Mouse (Mus musculus) CH12.LX (cell line): ENCODE measurements at regions not wholly inside any gene's neighbourhood (a gene's known extent, or its start where the extent isn't known, plus 50 kb on each side); places are given as distances from the start of the nearest gene placed in this dataset.
A peak's percentile ranks its signal among the peaks of the same experiment; 100 is the strongest.

Experiments
- DNase-seq: peaks from one replicate; pipeline ENCODE4 v3.0.0-alpha.2; 2013; ENCODE audit errors: extremely low read depth
- H3K27ac ChIP-seq: 2 replicates; pipeline ENCODE4 v1.5.1; 2012; ENCODE audit warnings: low read depth, mild to moderate bottlenecking, control low read depth, moderate library complexity; ENCODE audit not compliant: insufficient read depth
- H3K27me3 ChIP-seq: replicated peaks from 2 replicates; pipeline ENCODE3; 2012; ENCODE audit warnings: inconsistent platforms
- H3K36me3 ChIP-seq, 2 experiments: replicated peaks in 1 of 2; 2 replicates each; pipeline versions ENCODE3 to v1.6.1; 2012; ENCODE audit warnings: inconsistent platforms in 1 of 2, low read length in 1 of 2, mild to moderate bottlenecking in 1 of 2, mixed read lengths in 1 of 2, moderate library complexity in 1 of 2; ENCODE audit not compliant: control insufficient read depth in 1 of 2, insufficient read depth in 1 of 2
- H3K4me1 ChIP-seq, 2 experiments: 2 replicates each; pipeline ENCODE4 v1.6.1; 2012; ENCODE audit warnings: inconsistent platforms in 1 of 2, moderate library complexity in 1 of 2; ENCODE audit not compliant: insufficient read depth in 2 of 2, control insufficient read depth in 1 of 2
- H3K4me2 ChIP-seq: 2 replicates; pipeline ENCODE4 v1.6.1; 2012; ENCODE audit warnings: low read depth, mild to moderate bottlenecking, control low read depth; ENCODE audit not compliant: poor library complexity, insufficient read depth, severe bottlenecking
- H3K4me3 ChIP-seq, 3 experiments: fragments of 150-350 bp in 1 of 3; sonication (generic) in 1 of 3; replicated peaks in 1 of 3; 2 replicates each; pipeline versions ENCODE3 to v1.5.1; 2011 to 2012; ENCODE audit warnings: low read depth in 2 of 3, low read length in 2 of 3, mild to moderate bottlenecking in 2 of 3, moderate library complexity in 2 of 3, control low read depth in 1 of 3, improper control_type of control experiment in 1 of 3, inconsistent platforms in 1 of 3, mixed read lengths in 1 of 3; ENCODE audit not compliant: poor library complexity in 1 of 3
- H3K79me2 ChIP-seq: replicated peaks from 2 replicates; pipeline ENCODE4 v1.6.1; 2012; ENCODE audit warnings: mild to moderate bottlenecking, moderate library complexity; ENCODE audit not compliant: control insufficient read depth, poor library complexity, insufficient read depth, severe bottlenecking; ENCODE audit errors: extremely low read depth
- H3K9ac ChIP-seq: 2 replicates; pipeline ENCODE4 v1.6.1; 2012; ENCODE audit warnings: low read depth, mild to moderate bottlenecking, control low read depth, moderate library complexity; ENCODE audit not compliant: insufficient read depth
- H3K9me3 ChIP-seq: replicated peaks from 2 replicates; pipeline ENCODE3; 2012; ENCODE audit warnings: low read length, inconsistent platforms, mixed read lengths
- BHLHE40 ChIP-seq: IDR thresholded peaks from 2 replicates; pipeline ENCODE4 v1.6.1; 2011; ENCODE audit warnings: mild to moderate bottlenecking, low read depth, low read length, improper control_type of control experiment
- EP300 ChIP-seq: IDR thresholded peaks from 2 replicates; pipeline ENCODE4 v1.6.1; 2011; ENCODE audit warnings: low read length, improper control_type of control experiment
- ETS1 ChIP-seq: conservative IDR thresholded peaks from 2 replicates; pipeline ENCODE4 v1.6.1; 2012; ENCODE audit warnings: low read depth, mild to moderate bottlenecking, inconsistent platforms, low read length, improper control_type of control experiment, moderate library complexity
- IRF4 ChIP-seq: IDR thresholded peaks from 2 replicates; pipeline ENCODE4 v1.6.1; 2014; ENCODE audit warnings: low read depth, mild to moderate bottlenecking, inconsistent platforms, low read length, improper control_type of control experiment
- JUND ChIP-seq: conservative IDR thresholded peaks from 2 replicates; pipeline ENCODE4 v1.6.1; 2011; ENCODE audit warnings: low read depth, low read length, improper control_type of control experiment
- KAT2A ChIP-seq: IDR thresholded peaks from 2 replicates; pipeline ENCODE4 v1.6.1; 2012; ENCODE audit warnings: low read length, improper control_type of control experiment, inconsistent platforms; ENCODE audit not compliant: insufficient replicate concordance
- MAFK ChIP-seq: IDR thresholded peaks from 2 replicates; pipeline ENCODE4 v1.6.1; 2011; ENCODE audit warnings: low read length, improper control_type of control experiment; ENCODE audit not compliant: insufficient replicate concordance
- MAZ ChIP-seq: IDR thresholded peaks from 2 replicates; pipeline ENCODE4 v1.6.1; 2012; ENCODE audit warnings: low read depth, mild to moderate bottlenecking, inconsistent platforms, low read length, improper control_type of control experiment, moderate library complexity
- MEF2A ChIP-seq: IDR thresholded peaks from 2 replicates; pipeline ENCODE4 v1.6.1; 2014; ENCODE audit warnings: low read depth, mild to moderate bottlenecking, inconsistent platforms, low read length, improper control_type of control experiment, borderline replicate concordance
- NELFE ChIP-seq: IDR thresholded peaks from 2 replicates; pipeline ENCODE4 v1.6.1; 2011; ENCODE audit warnings: low read depth, low read length, improper control_type of control experiment
- PAX5 ChIP-seq: IDR thresholded peaks from 2 replicates; pipeline ENCODE4 v1.6.1; 2012; ENCODE audit warnings: low read length, inconsistent platforms, mixed read lengths
- POLR2A ChIP-seq: IDR thresholded peaks from 2 replicates; pipeline ENCODE4 v1.6.1; 2011; ENCODE audit warnings: low read depth, mild to moderate bottlenecking, improper control_type of control experiment, low read length
- SIN3A ChIP-seq: IDR thresholded peaks from 2 replicates; pipeline ENCODE4 v1.6.1; 2012; ENCODE audit warnings: low read length, improper control_type of control experiment, inconsistent platforms
- TBP ChIP-seq: conservative IDR thresholded peaks from 2 replicates; pipeline ENCODE4 v1.6.1; 2011; ENCODE audit warnings: low read depth, low read length, improper control_type of control experiment
- USF1 ChIP-seq: IDR thresholded peaks from 2 replicates; pipeline ENCODE4 v1.6.1; 2014; ENCODE audit warnings: low read depth, mild to moderate bottlenecking, inconsistent platforms, low read length, improper control_type of control experiment
- USF2 ChIP-seq: conservative IDR thresholded peaks from 2 replicates; pipeline ENCODE4 v1.6.1; 2011; ENCODE audit warnings: low read depth, low read length, improper control_type of control experiment
- ZC3H11A ChIP-seq: IDR thresholded peaks from 2 replicates; pipeline ENCODE4 v1.6.1; 2012; ENCODE audit warnings: low read depth, mild to moderate bottlenecking, inconsistent platforms, low read length, improper control_type of control experiment
- ZKSCAN1 ChIP-seq: IDR thresholded peaks from 2 replicates; pipeline ENCODE4 v1.6.1; 2012; ENCODE audit warnings: low read depth, inconsistent platforms, low read length, improper control_type of control experiment, borderline replicate concordance
- ZMIZ1 ChIP-seq: IDR thresholded peaks from 2 replicates; pipeline ENCODE4 v1.6.1; 2012; ENCODE audit warnings: low read depth, mild to moderate bottlenecking, inconsistent platforms, low read length, improper control_type of control experiment
- dilution Hi-C: fragments of 300-500 bp; cut with MboI; formaldehyde crosslinking; loops from 2 replicates; pipeline ENCODE4 v1.14.3; 2020; ENCODE audit warnings: low sequenced_read_pairs; ENCODE audit not compliant: extremely low pct_unique_long_range_greater_than_20kb, extremely low pct_ligation_motif_present
- in situ Hi-C: fragments of 300-500 bp; cut with MboI; formaldehyde crosslinking; loops from 3 replicates; pipeline ENCODE4 v1.14.3; 2019; ENCODE audit warnings: low sequenced_read_pairs, low pct_ligation_motif_present, low pct_unique_long_range_greater_than_20kb, mixed read lengths

DNA sequence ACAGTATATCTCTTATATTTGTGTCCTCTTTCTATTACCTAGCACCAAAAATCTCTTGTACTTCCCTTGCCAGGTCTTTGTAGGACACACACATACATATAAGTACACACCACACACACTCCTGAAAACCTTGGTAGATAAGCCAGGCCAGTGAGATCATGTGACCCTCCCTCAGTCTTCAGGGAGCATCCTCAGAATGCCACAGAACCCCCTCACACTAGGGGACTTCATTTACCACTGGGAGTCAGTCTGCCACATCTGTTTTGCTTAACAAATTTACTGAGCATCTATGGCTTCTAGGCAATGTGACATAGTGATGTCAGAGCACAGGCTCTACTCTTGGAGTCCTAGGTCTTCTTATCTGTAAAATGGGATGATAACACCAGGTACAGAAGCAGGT lies 67.3 kb upstream of the Haao start:
- Histone ChIP-seq H3K4me2 (no peak overlapping the region; the same call in 1 of the 2 replicates), H3K4me3 (no peak overlapping the region), H3K9ac (no peak overlapping the region), H3K27me3 (no peaks in the 10 kb centered on the region)
- TF ChIP-seq USF1 (peak; percentile 56), KAT2A (no peak), IRF4 (peak; percentile 42), MAFK (no peak), POLR2A (no peak), EP300 (peak; percentile 32; the same call in 1 of the 2 replicates), BHLHE40 (peak; percentile 47; the same call in 1 of the 2 replicates), ETS1 (peak; percentile 11; the same call in 1 of the 2 replicates), USF2 (peak; percentile 27), MEF2A (no peak)
- TF ChIP-seq, all 38 proteins: peak for 6
- Histone ChIP-seq H3K4me1 (peaks cover 22 to 68% of the 10 kb centered on the region in 2 experiments), H3K36me3 (peaks cover 0 to 4% of the 10 kb centered on the region in 2 experiments), H3K79me2 (no peaks in the 10 kb centered on the region), H3K27ac (peak overlapping the region; percentile 24; the same call in 1 of the 2 replicates), H3K9me3 (no peaks in the 10 kb centered on the region)
- dilution Hi-C loops (no loop called here), in situ Hi-C loops (loop anchor here (25.0 kb wide), 1 partner anchor 472 kb away; no protein-coding TSS in a partner anchor)
- DNase-seq = peak; percentile 75

DNA sequence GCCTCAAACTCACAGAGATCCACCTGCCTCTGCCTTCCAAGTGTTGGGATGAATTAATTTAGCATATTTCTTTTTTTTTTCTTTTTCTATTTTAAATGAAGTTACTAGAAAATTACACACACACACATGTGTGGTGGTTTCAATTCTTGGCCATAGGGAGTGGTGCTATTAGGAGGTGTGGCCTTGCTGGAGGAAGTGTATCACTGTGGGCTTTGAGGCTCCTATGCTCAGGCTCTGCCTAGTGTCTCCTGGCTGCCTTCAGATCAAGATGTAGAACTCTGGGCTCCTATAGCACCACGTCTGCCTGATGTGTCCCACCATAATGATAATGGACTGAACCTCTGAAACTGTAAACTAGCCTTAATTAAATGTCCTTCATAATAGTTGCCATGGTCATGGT lies 66.8 kb upstream of the Haao start:
- Histone ChIP-seq H3K9me3 (no peaks in the 10 kb centered on the region), H3K27ac (no peak overlapping the region), H3K36me3 (no peaks in the 10 kb centered on the region), H3K4me1 (peaks cover 22 to 64% of the 10 kb centered on the region in 2 experiments), H3K27me3 (no peaks in the 10 kb centered on the region), H3K79me2 (no peaks in the 10 kb centered on the region), H3K4me3 (no peak overlapping the region), H3K4me2 (no peak overlapping the region), H3K9ac (no peak overlapping the region)
- in situ Hi-C loops = loop anchor here (25.0 kb wide), 1 partner anchor 473 kb away; no protein-coding TSS in a partner anchor
- peak; percentile 38 for DNase-seq
- dilution Hi-C loops = no loop called here
- TF ChIP-seq USF2 = no peak
- no peak for TF ChIP-seq MEF2A
- TF ChIP-seq TBP = no peak
- TF ChIP-seq POLR2A = no peak
- no peak for TF ChIP-seq SIN3A
- no peak for TF ChIP-seq ZMIZ1
- no peak for TF ChIP-seq PAX5
- no peak for TF ChIP-seq MAZ
- no peak for TF ChIP-seq ZKSCAN1
- no peak for TF ChIP-seq JUND
- TF ChIP-seq ZC3H11A = no peak
- no peak for TF ChIP-seq NELFE
